Mouse (Mus musculus): ENCODE results near the gene Lmf1. TPM values are rescaled to one million over a fixed set of nuclear protein-coding genes. Genes with fewer than 3 reads are reported as not detected.
A peak's percentile ranks its signal among the peaks of the same experiment; 100 is the strongest.

Gene Lmf1
- 10 to 100 TPM; 27.4 to 33.8 TPM for total RNA-seq (2021)

DNA sequence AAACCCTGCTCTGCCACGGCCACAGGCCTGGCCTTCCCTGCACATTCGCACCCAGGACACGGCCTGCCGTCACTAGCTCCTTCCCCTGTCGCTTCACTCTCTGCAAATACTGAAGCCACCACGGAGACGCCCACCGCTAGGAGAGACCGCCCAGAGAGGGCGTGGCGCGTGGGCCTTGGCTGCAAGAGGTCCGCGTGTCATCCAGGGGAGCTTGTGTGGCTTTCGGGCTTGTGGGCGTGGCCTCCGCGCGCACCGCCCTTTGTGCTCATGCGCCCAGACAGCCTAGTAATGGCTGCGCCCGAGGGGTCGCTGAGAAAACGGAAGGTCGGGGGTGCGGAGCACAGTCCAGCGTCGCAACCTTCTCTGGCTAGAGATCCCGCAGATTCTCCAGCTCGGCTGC, at the start of gene Lmf1:
Gene Lmf1 (plus strand): TSS at position 166 of the 400 bp plus-strand sequence.
- DNase-seq = peak; percentile 95 to 96
- intact Hi-C loops (cut with DNase I) = no loop called here

- intact Hi-C loops (cut with DNase I) = no loop called here
- peak; percentile 11 to 22 for DNase-seq
Measured at GRCm38 (mm10) chr17:25530357-25531022, 48.4 kb upstream of the Lmf1 start.

DNA sequence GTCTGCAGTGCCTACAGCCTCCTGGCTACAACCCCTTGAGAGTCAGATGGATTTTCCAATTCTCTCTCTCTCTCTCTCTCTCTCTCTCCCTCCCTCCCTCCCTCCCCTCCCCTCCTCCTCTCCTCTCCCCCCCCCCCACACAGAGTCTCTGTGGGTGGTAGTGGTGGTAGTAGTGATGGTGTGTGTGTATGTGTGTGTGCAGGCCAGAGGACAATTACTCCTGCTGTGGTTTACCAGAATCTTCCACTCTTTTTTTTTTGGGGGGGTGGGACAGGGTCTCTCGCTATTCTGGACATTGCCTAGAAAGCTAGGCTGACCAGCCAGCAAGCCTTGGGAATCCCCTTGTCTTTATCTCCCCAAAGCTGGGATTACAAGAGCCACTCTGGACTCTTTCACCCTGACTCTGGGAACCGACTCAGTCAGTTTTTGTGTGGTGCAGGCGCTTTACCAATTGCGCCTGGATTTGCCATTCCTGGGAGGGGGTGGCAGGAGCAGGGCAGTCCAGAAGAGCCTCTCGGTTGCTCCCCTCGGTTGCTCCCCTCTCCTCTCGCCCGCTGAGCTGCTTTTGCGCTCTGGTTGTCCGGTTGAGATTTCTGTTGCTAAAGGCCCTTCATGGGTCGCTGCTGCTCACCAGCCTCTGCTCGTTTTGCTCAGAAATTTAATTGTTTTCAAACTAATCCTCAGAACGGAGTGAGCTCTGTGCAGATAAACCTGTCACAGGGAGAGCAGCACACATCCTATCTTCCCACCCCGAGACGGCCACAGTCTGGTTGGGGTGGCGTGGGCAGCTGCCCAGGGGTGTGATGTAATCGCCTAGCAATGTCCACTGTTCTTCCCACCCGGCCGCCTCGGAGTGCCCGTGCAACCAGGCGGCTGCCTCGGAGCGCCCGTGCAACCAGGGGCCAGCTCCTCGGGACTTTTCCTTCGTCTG, 39.7 kb upstream of the Lmf1 start:
- intact Hi-C loops (cut with DNase I) = no loop called here
- DNase-seq = peak; percentile 54 to 55

GRCm38 (mm10) chr17:25540731-25541130, 38.2 kb upstream of the Lmf1 start:
- intact Hi-C loops (cut with DNase I) = no loop called here
- no peak for DNase-seq

GRCm38 (mm10) chr17:25541768-25542167, 37.1 kb upstream of the Lmf1 start:
- no peak for DNase-seq
- intact Hi-C loops (cut with DNase I) = no loop called here

DNA sequence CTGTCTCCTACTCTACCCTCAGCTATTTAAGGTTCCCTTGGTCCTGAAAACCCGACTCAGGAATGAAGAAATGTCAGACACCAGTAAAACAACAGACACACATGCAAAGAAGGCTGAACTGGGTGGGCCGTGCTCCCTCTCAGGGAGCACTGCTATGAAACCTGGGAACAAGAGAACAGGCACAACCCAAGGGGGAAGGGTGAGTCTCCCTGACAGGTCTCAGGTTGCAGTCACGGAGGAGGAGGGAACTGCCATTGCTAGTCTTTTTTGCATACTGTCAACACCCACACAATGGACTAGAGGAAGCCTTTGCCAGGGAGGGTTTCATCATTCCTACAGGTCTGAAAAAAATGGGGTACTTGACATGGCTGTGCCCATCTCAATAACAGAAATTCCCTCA, 31.9 kb upstream of the Lmf1 start:
- DNase-seq = no peak
- intact Hi-C loops (cut with DNase I) = no loop called here

DNA sequence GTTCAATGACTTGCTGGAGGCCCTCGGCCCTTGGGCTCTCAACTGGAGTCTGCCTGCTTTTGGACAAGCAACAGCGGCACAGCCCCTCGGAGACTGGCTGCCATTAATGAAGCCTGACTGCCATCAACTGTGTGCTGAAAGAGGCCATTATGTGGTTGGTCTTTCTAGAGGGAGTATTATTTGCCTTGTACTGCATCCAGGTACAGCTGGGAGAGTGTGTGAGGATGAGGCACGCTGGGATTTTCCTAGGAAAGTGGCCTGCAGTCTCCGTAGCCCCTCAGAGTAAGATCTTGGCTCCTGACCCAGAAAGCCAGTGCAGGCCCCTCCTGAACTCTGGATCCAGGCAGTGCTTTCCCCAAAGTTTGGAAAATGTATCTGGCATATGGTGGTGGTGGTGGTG, 28.9 kb upstream of the Lmf1 start:
- no peak for DNase-seq
- intact Hi-C loops (cut with DNase I) = no loop called here

DNA sequence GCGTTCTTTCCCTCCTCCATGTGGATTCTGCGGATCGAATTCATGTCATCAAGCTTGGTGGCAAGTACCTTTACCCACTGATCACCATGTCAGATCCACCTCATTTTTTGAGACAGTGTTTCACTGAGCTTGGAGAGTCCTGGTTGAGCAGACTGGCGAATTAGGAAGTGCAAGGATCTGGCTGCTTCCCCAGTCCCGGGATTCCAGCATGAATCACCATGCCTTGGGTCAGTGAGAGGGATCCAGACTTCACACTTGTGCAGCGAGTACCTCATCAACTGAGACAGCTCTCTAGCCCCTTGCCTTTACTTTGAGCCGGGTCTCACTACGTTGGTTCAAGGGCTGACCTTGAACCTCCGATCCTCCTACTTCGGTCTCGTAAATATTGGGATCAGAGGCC, 27.6 kb upstream of the Lmf1 start:
- intact Hi-C loops (cut with DNase I) = no loop called here
- no peak for DNase-seq

GRCm38 (mm10) chr17:25555159-25555558, 23.7 kb upstream of the Lmf1 start:
- intact Hi-C loops (cut with DNase I) = no loop called here
- DNase-seq = no peak

DNA sequence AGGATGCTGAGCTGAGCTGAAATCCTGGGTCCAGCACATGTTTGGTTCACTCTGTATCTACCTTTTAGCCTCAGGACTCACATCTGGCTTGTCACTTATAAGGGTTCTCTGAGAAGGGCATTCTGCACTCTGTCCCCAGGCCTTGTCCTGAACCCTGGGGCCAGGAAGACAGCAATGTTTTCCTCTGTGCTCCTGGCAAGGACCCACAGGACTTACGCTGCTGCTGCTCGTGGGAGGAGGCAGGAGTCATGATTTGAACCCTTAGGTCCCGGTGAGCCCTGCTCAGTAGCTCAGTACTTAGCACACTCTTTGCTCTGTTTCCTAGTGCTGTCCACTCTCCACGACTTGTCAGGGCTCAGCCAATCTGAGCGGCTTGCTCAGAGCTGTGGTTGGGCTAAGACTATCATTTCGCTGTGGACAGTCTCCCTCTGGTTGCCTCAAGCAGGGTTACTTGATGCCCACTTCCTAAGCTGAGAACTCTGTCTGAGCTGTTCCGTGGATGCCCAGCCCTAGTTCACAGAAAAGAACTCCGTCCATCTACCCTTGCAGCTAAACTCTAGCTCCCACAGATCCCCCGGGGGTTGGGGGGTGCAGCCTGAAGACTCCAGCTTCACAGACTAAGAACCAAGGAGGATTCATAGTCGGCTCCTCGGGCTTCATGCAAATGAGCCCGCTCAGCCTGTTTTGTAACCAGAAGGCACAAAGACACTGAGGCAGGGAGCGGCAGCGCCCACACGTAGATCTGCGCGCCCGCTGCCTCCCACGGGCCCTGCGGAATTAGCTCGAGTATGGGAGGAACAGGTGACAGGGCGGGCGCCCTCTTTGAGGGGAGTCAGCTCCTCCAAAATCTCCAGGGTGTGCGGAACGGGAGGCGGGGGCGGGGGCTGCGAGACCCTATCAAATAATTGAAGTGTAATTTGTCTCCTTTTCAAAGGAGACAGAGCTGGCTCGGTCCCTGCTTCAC, 22.9 kb upstream of the Lmf1 start:
- intact Hi-C loops (cut with DNase I) = no loop called here
- peak in 1 of 2 experiments; percentile 24 for DNase-seq

DNA sequence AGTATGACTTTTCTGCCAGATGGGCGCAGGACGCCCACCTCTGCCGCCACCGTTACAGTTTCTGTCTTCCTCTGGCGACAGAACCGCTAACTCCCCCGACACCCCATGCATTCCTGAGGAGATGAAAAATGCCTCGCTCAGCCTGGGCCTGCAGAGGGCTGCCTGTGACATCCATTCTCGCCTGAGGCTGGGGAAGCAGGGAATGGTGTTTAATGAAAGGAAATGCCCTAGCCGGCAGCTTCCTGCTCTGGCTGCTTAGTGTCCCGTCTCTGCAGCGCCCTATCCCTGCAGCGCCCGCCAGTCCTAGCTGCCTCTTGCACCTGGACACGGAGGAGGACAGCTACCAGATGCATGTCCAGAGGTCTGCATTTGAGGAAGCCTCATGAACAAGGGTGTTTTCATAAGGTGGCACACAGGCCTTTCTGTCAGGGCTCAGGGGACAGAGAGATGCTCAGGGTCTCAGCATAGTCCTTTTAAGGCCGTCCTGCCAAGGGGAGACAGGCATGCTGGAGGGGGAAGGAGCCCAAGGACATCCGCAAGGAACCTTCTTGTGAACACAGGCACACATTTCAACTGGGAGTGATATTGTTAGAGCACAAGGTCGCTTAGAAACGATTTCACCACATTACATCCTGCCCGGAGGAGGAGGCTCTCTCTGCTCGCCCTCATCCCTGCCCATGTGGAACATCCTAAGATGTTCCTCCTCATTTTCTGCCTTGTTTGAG, 22.1 kb upstream of the Lmf1 start:
- no peak for DNase-seq
- intact Hi-C loops (cut with DNase I) = no loop called here

GRCm38 (mm10) chr17:25559634-25560033, 19.3 kb upstream of the Lmf1 start:
- DNase-seq = no peak
- intact Hi-C loops (cut with DNase I) = no loop called here

DNA sequence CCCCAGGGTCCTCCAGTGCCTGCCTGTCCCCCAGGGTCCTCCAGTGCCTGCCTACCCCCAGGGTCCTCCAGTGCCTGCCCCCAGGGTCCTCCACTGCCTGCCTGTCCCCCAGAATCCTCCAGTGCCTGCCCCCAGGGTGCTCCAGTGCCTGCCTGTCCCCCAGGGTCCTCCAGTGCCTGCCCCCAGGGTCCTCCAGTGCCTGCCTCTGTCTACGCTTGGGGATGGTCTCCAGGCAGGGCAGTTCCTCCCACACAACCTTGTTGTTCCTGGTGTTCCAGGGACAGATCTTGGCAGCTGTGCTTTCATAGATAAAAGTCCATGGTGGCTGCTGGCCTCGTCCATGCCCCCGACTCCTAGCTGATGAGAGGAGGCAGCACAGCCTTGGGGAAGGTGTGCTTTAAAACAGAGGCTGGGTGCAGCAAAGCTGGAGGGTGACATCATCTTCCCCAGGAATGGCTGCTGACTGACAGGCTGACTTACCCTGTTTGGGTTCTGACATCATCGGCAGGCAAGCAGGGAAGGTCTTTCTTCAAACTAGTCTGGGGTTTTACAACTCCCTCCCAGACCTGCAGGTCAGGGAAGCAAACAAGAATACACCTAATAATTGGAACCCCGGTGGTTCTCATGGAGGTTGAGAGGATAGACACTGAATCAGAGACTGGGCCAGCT, 18.2 kb upstream of the Lmf1 start:
- no peak for DNase-seq
- intact Hi-C loops (cut with DNase I) = no loop called here

- intact Hi-C loops (cut with DNase I) = no loop called here
- DNase-seq = no peak
Measured at GRCm38 (mm10) chr17:25561223-25562028, 17.5 kb upstream of the Lmf1 start.

GRCm38 (mm10) chr17:25564481-25564880, 14.4 kb upstream of the Lmf1 start:
- intact Hi-C loops (cut with DNase I) = no loop called here
- no peak for DNase-seq

- no peak for DNase-seq
- intact Hi-C loops (cut with DNase I) = no loop called here
Measured at GRCm38 (mm10) chr17:25565244-25565643, 13.6 kb upstream of the Lmf1 start.

DNA sequence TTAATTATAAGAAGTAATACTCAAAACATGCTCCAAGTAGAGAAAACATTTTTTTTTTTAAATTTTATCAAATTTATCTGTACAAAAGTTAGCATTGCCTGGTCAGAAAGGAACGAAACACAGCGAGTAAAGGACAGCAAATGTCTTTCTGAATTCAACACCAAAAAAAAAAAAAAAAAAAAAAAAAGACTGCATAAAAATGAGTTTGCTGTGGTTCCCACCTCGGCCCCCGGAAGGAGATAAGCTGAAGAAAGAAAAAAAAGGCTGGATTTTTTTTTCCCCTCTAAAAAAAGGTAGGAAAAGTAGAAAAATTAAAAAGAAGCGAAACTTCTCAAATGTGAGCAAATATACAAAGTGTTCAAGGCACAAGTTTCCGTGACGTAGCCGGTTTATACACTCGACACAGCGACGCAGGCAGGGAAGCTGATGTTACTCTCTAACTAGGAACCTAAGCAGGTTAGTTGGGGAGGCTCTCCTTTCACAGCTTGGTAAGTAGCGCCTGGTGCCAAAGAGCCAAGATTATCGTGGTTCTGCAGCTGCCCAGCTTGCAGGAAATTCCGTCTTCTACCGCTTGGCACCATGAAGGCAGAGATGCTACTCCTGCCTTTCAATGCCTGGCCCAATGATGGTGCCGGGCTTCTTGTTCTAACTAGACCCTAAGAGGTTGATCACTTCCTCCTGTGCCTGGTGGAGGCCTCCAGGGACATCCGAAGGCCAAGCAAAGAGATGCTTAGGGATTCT, 12.9 kb upstream of the Lmf1 start:
- intact Hi-C loops (cut with DNase I) = no loop called here
- DNase-seq = no peak

DNA sequence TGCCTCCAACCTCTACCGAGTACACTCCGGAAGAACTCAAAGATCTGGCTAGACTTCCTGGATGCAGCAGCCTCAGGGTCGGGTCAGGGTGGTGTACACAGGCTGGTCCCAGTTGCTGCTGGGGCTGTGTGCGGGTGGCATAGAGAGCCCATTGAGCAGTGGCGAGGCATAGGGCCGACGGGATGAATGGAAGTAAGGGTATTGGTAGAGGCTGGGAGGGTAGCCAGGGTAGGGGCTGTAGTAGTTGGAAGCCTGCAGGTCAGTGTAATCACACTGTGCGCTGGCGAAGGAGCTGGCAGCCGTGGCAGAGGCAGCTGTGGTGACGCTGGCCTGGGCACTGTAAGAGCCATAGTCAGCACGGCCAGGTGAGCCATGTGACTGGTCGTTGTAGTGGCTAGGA, 11.6 kb upstream of the Lmf1 start:
- intact Hi-C loops (cut with DNase I) = no loop called here
- no peak for DNase-seq

Measured in heart, postnatal 36 days (tissue).